Mouse (Mus musculus) small intestine, adult 2 months (tissue): ENCODE data around the gene Rabep2. TPM values are rescaled to one million over a fixed set of nuclear protein-coding genes. Genes with fewer than 3 reads are reported as not detected.

Experiments
- H3K27ac ChIP-seq: fragments of 200-500 bp; 2 replicates; pipeline ENCODE4 v1.5.1; 2012; ENCODE audit warnings: low read depth, low read length, control low read depth, inconsistent platforms; ENCODE audit not compliant: insufficient read depth
- H3K27me3 ChIP-seq: fragments of 200-500 bp; 2 replicates; pipeline ENCODE4 v1.6.1; 2012; ENCODE audit warnings: mild to moderate bottlenecking, moderate library complexity, low read length, inconsistent platforms; ENCODE audit not compliant: control insufficient read depth, insufficient read depth
- H3K36me3 ChIP-seq: fragments of 200-500 bp; 2 replicates; pipeline ENCODE4 v1.6.1; 2012; ENCODE audit warnings: mild to moderate bottlenecking, low read length, control low read depth, inconsistent platforms; ENCODE audit not compliant: control insufficient read depth, insufficient read depth
- H3K4me1 ChIP-seq: fragments of 200-500 bp; 2 replicates; pipeline ENCODE4 v1.6.1; 2012; ENCODE audit warnings: low read length, inconsistent platforms, mixed read lengths; ENCODE audit not compliant: control insufficient read depth, insufficient read depth, insufficient read length
- H3K4me3 ChIP-seq: fragments of 200-500 bp; 2 replicates; pipeline ENCODE4 v1.5.1; 2012; ENCODE audit warnings: low read depth, mild to moderate bottlenecking, control low read depth, inconsistent platforms, low read length, moderate library complexity
- CTCF ChIP-seq: fragments of 200-500 bp; IDR thresholded peaks from 2 replicates; pipeline ENCODE4 v1.5.1; 2012; ENCODE audit warnings: low read depth, mild to moderate bottlenecking, control low read depth, inconsistent platforms, low read length, moderate library complexity, mixed read lengths; ENCODE audit not compliant: insufficient replicate concordance, insufficient read length; ENCODE audit errors: extremely low read depth
- POLR2A ChIP-seq: fragments of 200-500 bp; IDR thresholded peaks from 2 replicates; pipeline ENCODE4 v1.6.1; 2012; ENCODE audit warnings: low read depth, mild to moderate bottlenecking, control low read depth, inconsistent platforms, low read length, moderate library complexity
- WGBS: fragments of 180-500 bp; shearing (Covaris S2); methylation state at CpG from one replicate; pipeline ENCODE4 v1.1.7; 2018; 5-methylcytosine and 5-hydroxymethylcytosine counted together
- polyA plus RNA-seq: library from polyadenylated mRNA; depleted of rRNA; stranded (reverse); fragments of >200 nt; gene quantifications from 2 replicates; pipeline ENCODE4 v1.2.3, GENCODE M21; 2012

Gene Rabep2
- polyA plus RNA-seq, 1 experiment = 20.3 TPM

- no peak overlapping the region for H3K4me3 ChIP-seq
- TF ChIP-seq POLR2A (no peak), CTCF (no peak)
- 27% methylated on average over 3 of the region's 3 CpGs for WGBS
- no peaks in the 10 kb centered on the region for H3K4me1 ChIP-seq
- H3K36me3 ChIP-seq = no peaks in the 10 kb centered on the region
- no peak overlapping the region for H3K27ac ChIP-seq
- no peaks in the 10 kb centered on the region for H3K27me3 ChIP-seq
Observed at GRCm38 (mm10) chr7:126418496-126418895, 10.1 kb upstream of the Rabep2 start.

DNA sequence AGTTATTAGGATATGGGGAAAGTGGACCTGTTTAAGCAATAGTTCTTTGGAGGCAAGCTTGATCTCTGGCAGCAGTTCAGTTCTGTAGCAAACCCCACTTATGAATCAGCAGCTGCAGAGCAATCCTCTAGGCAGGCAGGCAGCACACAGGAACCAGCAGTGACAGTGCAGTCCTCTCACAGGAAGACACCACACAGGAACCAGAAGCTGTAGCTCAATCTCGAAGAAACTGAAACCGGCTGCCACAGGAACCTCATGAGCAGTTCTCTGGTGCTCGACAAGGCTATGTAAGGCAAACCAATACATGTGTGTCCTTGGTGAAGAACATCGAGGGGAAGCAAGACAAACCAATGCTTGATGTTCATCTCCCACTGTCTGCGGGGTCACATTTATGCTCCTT, 6.8 kb upstream of the Rabep2 start:
- H3K36me3 ChIP-seq = no peaks in the 10 kb centered on the region
- 76% methylated on average over 5 of the region's 5 CpGs for WGBS

DNA sequence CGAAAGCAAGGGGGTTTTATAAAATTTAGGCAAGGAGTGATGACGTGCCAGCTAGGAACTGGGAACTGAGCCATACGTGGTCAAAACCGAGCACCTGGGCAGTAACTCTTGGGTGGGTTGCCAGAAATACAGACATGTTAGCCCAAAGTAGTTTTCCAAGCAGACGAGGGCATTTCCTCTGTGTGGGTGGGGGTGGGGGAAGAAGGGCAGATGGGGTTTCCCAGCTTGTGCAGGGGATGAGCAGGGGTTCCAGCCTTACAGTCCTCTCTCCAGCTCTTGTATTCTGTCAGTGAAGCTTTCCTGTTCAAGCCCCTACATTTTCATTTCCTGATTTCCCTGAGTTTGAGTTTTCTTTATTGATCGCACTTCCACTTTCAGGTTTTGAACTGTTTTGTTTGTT, 4.4 kb upstream of the Rabep2 start:
- Histone ChIP-seq H3K4me3 (no peak overlapping the region), H3K27me3 (no peaks in the 10 kb centered on the region), H3K4me1 (peaks cover 4% of the 10 kb centered on the region; the same call in 1 of the 2 replicates), H3K36me3 (no peaks in the 10 kb centered on the region), H3K27ac (no peak overlapping the region)
- whole genome bisulfite sequencing = 79% methylated on average over 6 of the region's 6 CpGs
- TF ChIP-seq POLR2A = no peak
- no peak for TF ChIP-seq CTCF

More for the DNA sequence above, 6.8 kb upstream of the Rabep2 start:
- Histone ChIP-seq H3K4me1 (no peaks in the 10 kb centered on the region), H3K27ac (no peak overlapping the region), H3K27me3 (no peaks in the 10 kb centered on the region), H3K4me3 (no peak overlapping the region)
- TF ChIP-seq CTCF (no peak), POLR2A (no peak)

GRCm38 (mm10) chr7:126427323-126427860, 1.2 kb upstream of the Rabep2 start:
- Histone ChIP-seq H3K4me3 (no peak overlapping the region), H3K27ac (no peak overlapping the region), H3K36me3 (peaks cover 4% of the 10 kb centered on the region), H3K4me1 (peaks cover 8% of the 10 kb centered on the region), H3K27me3 (no peaks in the 10 kb centered on the region)
- 59% methylated on average over 13 of the region's 13 CpGs for WGBS
- no peak for TF ChIP-seq CTCF
- no peak for TF ChIP-seq POLR2A

- Histone ChIP-seq H3K27ac (peak overlapping the region; percentile 57), H3K27me3 (no peaks in the 10 kb centered on the region), H3K4me3 (peak overlapping the region; percentile 66), H3K36me3 (peaks cover 8% of the 10 kb centered on the region), H3K4me1 (peaks cover 8% of the 10 kb centered on the region)
- TF ChIP-seq POLR2A (no peak), CTCF (no peak)
- 17% methylated on average over 4 of the region's 4 CpGs for WGBS
Observed at GRCm38 (mm10) chr7:126428154-126428553, 405 bp upstream of the Rabep2 start.

DNA sequence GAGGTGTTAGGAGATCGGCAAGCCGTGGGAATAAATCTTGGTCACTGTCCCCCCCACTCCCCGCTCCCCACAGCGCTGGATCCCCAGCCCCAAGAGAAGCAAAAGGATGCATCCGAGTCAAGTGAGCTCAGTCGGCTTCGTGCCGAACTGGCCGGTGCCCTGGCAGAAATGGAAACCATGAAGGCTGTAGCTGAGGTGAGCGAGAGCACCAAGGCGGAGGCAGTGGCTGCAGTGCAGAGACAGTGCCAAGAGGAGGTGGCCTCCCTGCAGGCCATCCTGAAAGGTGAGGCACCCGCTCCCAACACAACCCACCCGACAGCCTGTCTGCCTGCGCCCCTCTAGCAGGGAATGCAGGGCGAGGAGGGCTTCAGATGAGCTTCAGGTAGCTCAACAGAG, 942 bp downstream of the Rabep2 start:
- no peak for TF ChIP-seq CTCF
- TF ChIP-seq POLR2A = no peak
- Histone ChIP-seq H3K36me3 (peaks cover 13% of the 10 kb centered on the region), H3K4me1 (peaks cover 8% of the 10 kb centered on the region), H3K27ac (no peak overlapping the region), H3K27me3 (no peaks in the 10 kb centered on the region), H3K4me3 (peak overlapping the region; percentile 66)
- 23% methylated on average over 15 of the region's 15 CpGs for WGBS

DNA sequence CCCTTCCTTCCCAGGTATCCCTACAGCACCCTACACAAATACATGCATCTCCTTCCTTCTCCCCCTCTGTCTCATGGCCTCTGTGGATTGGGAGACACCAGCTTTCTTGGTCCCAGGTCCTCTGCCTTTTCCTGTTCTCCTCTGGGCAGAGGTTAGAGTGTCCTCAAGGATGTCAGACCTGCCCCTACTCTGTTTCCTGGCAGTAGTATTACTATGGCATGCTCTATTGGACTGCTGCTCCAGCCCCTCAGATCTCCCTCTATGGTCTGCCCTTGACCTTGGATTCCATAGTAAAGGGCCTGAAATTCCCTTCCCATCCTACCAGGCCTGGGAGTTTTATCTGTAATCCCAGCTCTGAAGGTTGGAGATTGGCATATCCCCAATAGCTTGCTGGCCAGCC, 1.6 kb downstream of the Rabep2 start:
- Histone ChIP-seq H3K36me3 (peaks cover 16% of the 10 kb centered on the region), H3K27me3 (no peaks in the 10 kb centered on the region), H3K4me3 (no peak overlapping the region), H3K27ac (no peak overlapping the region), H3K4me1 (peaks cover 8% of the 10 kb centered on the region)
- TF ChIP-seq POLR2A (no peak), CTCF (no peak)
